Mouse (Mus musculus) WW6 (cell line): ENCODE results near the gene Brd3.
"Not testable (repeated sequence)": the region's sequence is repeated elsewhere in the genome, so short reads cannot be mapped to it uniquely, and the experiment has no call there.

Source experiments
- DNase-seq: peaks from one replicate; pipeline ENCODE4 v3.0.0-alpha.2; 2013; ENCODE audit warnings: low read depth, low spot score

Gene Brd3

GRCm38 (mm10) chr2:27507562-27507961 is at the start of gene Brd3:
TSS of gene Brd3 (minus strand) at chr2:27507662.
- DNase-seq: no peak

- DNase-seq: no peak
Observed at GRCm38 (mm10) chr2:27556921-27557320, 49.5 kb upstream of the Brd3 start.

- DNase-seq: no peak
Observed at GRCm38 (mm10) chr2:27554308-27554707, 46.8 kb upstream of the Brd3 start.

- no peak for DNase-seq
Observed at GRCm38 (mm10) chr2:27552620-27553287, 45.3 kb upstream of the Brd3 start.

GRCm38 (mm10) chr2:27548664-27549369 is 41.4 kb upstream of the Brd3 start:
- no peak for DNase-seq

GRCm38 (mm10) chr2:27547986-27548385 is 40.5 kb upstream of the Brd3 start:
- no peak for DNase-seq

- DNase-seq: no peak
Observed at GRCm38 (mm10) chr2:27547326-27547725, 39.9 kb upstream of the Brd3 start.

GRCm38 (mm10) chr2:27546041-27546440 is 38.6 kb upstream of the Brd3 start:
- DNase-seq: not testable (repeated sequence)

- DNase-seq: not testable (repeated sequence)
Observed at GRCm38 (mm10) chr2:27545517-27545916, 38.1 kb upstream of the Brd3 start.

GRCm38 (mm10) chr2:27544613-27545012 is 37.2 kb upstream of the Brd3 start:
- DNase-seq: no peak

GRCm38 (mm10) chr2:27541225-27541624 is 33.8 kb upstream of the Brd3 start:
- no peak for DNase-seq

- no peak for DNase-seq
Observed at GRCm38 (mm10) chr2:27540515-27540836, 33.0 kb upstream of the Brd3 start.

GRCm38 (mm10) chr2:27539772-27540514 is 32.5 kb upstream of the Brd3 start:
- DNase-seq: peak; percentile 93

- no peak for DNase-seq
Observed at GRCm38 (mm10) chr2:27539336-27539735, 31.9 kb upstream of the Brd3 start.

- DNase-seq: not testable (repeated sequence)
Observed at GRCm38 (mm10) chr2:27538455-27539330, 31.2 kb upstream of the Brd3 start.

- DNase-seq: no peak
Observed at GRCm38 (mm10) chr2:27518283-27518682, 10.8 kb upstream of the Brd3 start.

GRCm38 (mm10) chr2:27516289-27516688 is 8.8 kb upstream of the Brd3 start:
- no peak for DNase-seq

- DNase-seq: no peak
Observed at GRCm38 (mm10) chr2:27515341-27516166, 8.1 kb upstream of the Brd3 start.

- peak; percentile 80 for DNase-seq
Observed at GRCm38 (mm10) chr2:27514639-27515328, 7.3 kb upstream of the Brd3 start, which contains the start of gene Wdr5. TSS of gene Wdr5 (plus strand) at chr2:27515157.

- no peak for DNase-seq
Observed at GRCm38 (mm10) chr2:27513861-27514260, 6.4 kb upstream of the Brd3 start.
